Mouse (Mus musculus): ENCODE measurements around the gene Gm38394.

GRCm38 (mm10) chr1:133664203-133664970, 3.3 kb upstream of the Gm38394 start:
- TF ChIP-seq POLR2A (IDR thresholded peaks at IDR 0.05; ENCODE audit: extremely low read depth, insufficient read depth, low read length): no peak
- TF ChIP-seq CTCF (IDR thresholded peaks at IDR 0.05; ENCODE audit: extremely low read depth, insufficient read depth, low read length): no peak

Measured in cortical plate, adult 2 months (tissue).